ENCODE assay signal across 8 mouse cellular contexts in genomic region chr19:47854796-47855783, GRCm38 (mm10). TPM values are rescaled to one million over a fixed set of nuclear protein-coding genes. Genes with fewer than 3 reads are reported as not detected.
DNase-seq lines count a peak whose midpoint lies in the region; ATAC-seq and TF ChIP-seq lines count a peak whose summit lies in the region.

Gene Gsto1, plus strand, starts transcription at chr19:47854970.

- H3K4me3 ChIP-seq in brown adipose tissue, adult 24 weeks (ENCODE audit: insufficient read depth, low read depth, low read length) = peak within 1 kb of the TSS; percentile 76
- peak within 1 kb of the TSS; percentile 75 for H3K4me3 ChIP-seq in heart, embryonic 13.5 days
- H3K4me3 ChIP-seq in liver, embryonic 11.5 days (ENCODE audit: low read depth, low read length) = peak within 1 kb of the TSS; percentile 82
- H3K4me3 ChIP-seq in myocyte = peak within 1 kb of the TSS; percentile 68

- TF ChIP-seq POLR2A in myocyte (IDR thresholded peaks at IDR 0.05; ENCODE audit: insufficient read length, low read depth) = peak; percentile 98

- H3K9ac ChIP-seq in heart, embryonic 13.5 days = peak within 1 kb of the TSS; percentile 88
- peak within 1 kb of the TSS; percentile 80 for H3K9ac ChIP-seq in liver, embryonic 11.5 days (ENCODE audit: low read depth, low read length)

- WGBS in heart, embryonic 13.5 days = under 1% methylated on average over 60 of the region's 60 CpGs
- WGBS in liver, embryonic 11.5 days = under 1% methylated on average over 58 of the region's 60 CpGs

- 0 out of 2 replicates have a peak, but pooled peaks cover 4% of the 10 kb centered on the region for H3K27me3 ChIP-seq in heart, embryonic 13.5 days (replicated peaks)
- no peaks in the 10 kb centered on the region for H3K27me3 ChIP-seq in liver, embryonic 11.5 days (replicated peaks; ENCODE audit: control insufficient read depth, insufficient read depth, low read length)
- H3K27me3 ChIP-seq in myocyte (ENCODE audit: control insufficient read depth, insufficient read depth, insufficient read length) = no peaks in the 10 kb centered on the region

- ATAC-seq in erythroid progenitor cell, adult 5-6 weeks (replicated peaks; ENCODE audit: low FRiP score, poor library complexity, severe bottlenecking) = peak; percentile 98
- ATAC-seq in heart, embryonic 13.5 days (ENCODE audit: extremely low read depth, insufficient number of reproducible peaks, low FRiP score, low TSS enrichment) = peak; percentile 86
- ATAC-seq in liver, embryonic 11.5 days (replicated peaks; ENCODE audit: low FRiP score) = peak; percentile 94

- DNase-seq in CD4-positive, CD25-positive, alpha-beta regulatory T cell, adult 2 months (ENCODE audit: low read depth, low spot score) = peak; percentile 72
- DNase-seq in kidney, postnatal 10 days = peak; percentile 93
- peak; percentile 92 for DNase-seq in liver, embryonic 11.5 days (ENCODE audit: low spot score)
- peak; percentile 77 to 90 for DNase-seq in spleen, postnatal 4 days (ENCODE audit: low spot score in 2 of 2)

- H3K4me1 ChIP-seq in brown adipose tissue, adult 24 weeks (ENCODE audit: control insufficient read depth, insufficient read depth, insufficient read length, low read length) = no peaks in the 10 kb centered on the region
- H3K4me1 ChIP-seq in heart, embryonic 13.5 days = peaks cover 19% of the 10 kb centered on the region
- H3K4me1 ChIP-seq in liver, embryonic 11.5 days (replicated peaks; ENCODE audit: control insufficient read depth, insufficient read depth, low read length) = peaks cover 10% of the 10 kb centered on the region

- H3K79me2 ChIP-seq in myocyte (ENCODE audit: control insufficient read depth, insufficient read depth) = peaks cover 16% of the 10 kb centered on the region

- no peaks in the 10 kb centered on the region for H3K9me3 ChIP-seq in heart, embryonic 13.5 days
- no peaks in the 10 kb centered on the region for H3K9me3 ChIP-seq in liver, embryonic 11.5 days (ENCODE audit: control insufficient read depth, low read length)

- peak within 1 kb of the TSS; percentile 29 for H3ac ChIP-seq in myocyte (ENCODE audit: control insufficient read depth, insufficient read length)

- peaks cover 20% of the 10 kb centered on the region for H3K36me3 ChIP-seq in heart, embryonic 13.5 days
- peaks cover 3% of the 10 kb centered on the region for H3K36me3 ChIP-seq in liver, embryonic 11.5 days (ENCODE audit: control insufficient read depth, insufficient read depth, low read length)
- peaks cover 19% of the 10 kb centered on the region for H3K36me3 ChIP-seq in myocyte (ENCODE audit: control insufficient read depth, insufficient read depth)

- no peak within 1 kb of the TSS for H3K27ac ChIP-seq in brown adipose tissue, adult 24 weeks (replicated peaks; ENCODE audit: low read depth, low read length)
- H3K27ac ChIP-seq in heart, embryonic 13.5 days (replicated peaks) = peak within 1 kb of the TSS; percentile 60
- peak within 1 kb of the TSS; percentile 64 for H3K27ac ChIP-seq in liver, embryonic 11.5 days (ENCODE audit: low read depth, low read length)

- H3K4me2 ChIP-seq in heart, embryonic 13.5 days = peak within 1 kb of the TSS; percentile 95
- H3K4me2 ChIP-seq in liver, embryonic 11.5 days = peak within 1 kb of the TSS; percentile 99
- H3K4me2 ChIP-seq in myocyte (ENCODE audit: low read depth) = peak within 1 kb of the TSS; percentile 92

TF ChIP-seq in myocyte, 11 proteins besides CTCF, POLR2A, EP300 and RAD21:
- TF ChIP-seq MYOD1 (IDR thresholded peaks at IDR 0.05; ENCODE audit: control insufficient read depth in 1 of 3, insufficient read length in 2 of 3, low read depth in 2 of 3) (no peak), REST (IDR thresholded peaks at IDR 0.05; ENCODE audit: insufficient read depth, insufficient read length) (no peak), USF1 (IDR thresholded peaks at IDR 0.05; ENCODE audit: low read depth) (no peak), POLR2AphosphoS2 (IDR thresholded peaks at IDR 0.05; ENCODE audit: insufficient read length, low read depth) (peak; percentile 98), CEBPB (IDR thresholded peaks at IDR 0.05; ENCODE audit: insufficient read depth, poor library complexity, severe bottlenecking) (0 out of 2 replicates have a peak, but pooled peaks have one; percentile 18), E2F4 (IDR thresholded peaks at IDR 0.05; ENCODE audit: insufficient read depth) (no peak), TCF12 (IDR thresholded peaks at IDR 0.05; ENCODE audit: insufficient read depth, poor library complexity, severe bottlenecking) (no peak), TCF3 (IDR thresholded peaks at IDR 0.05; ENCODE audit: insufficient read length, low read depth) (no peak), MAX (IDR thresholded peaks at IDR 0.05; ENCODE audit: low read depth) (no peak), MYOG (IDR thresholded peaks at IDR 0.05; ENCODE audit: control insufficient read depth in 1 of 3, insufficient read depth in 1 of 3, insufficient read length in 2 of 3, low read depth in 2 of 3) (no peak), SRF (IDR thresholded peaks at IDR 0.05; ENCODE audit: control insufficient read depth, insufficient read length, low read depth) (no peak)

RNA-seq across cellular contexts. Expression of gene Gsto1, which starts in this region (rescaled TPM):
- 148 and 196 TPM in 2 replicates for polyA plus RNA-seq in brown adipose tissue, adult 24 weeks (2012; ENCODE audit: insufficient read depth, insufficient read length, missing spikeins)
- total RNA-seq in erythroid progenitor cell, adult 5-6 weeks (2015; ENCODE audit: low replicate concordance) = 44.0 and 62.5 TPM in 2 replicates
- 11.0 and 26.1 TPM in 2 replicates for total RNA-seq in erythroid progenitor cell, adult 5-6 weeks (2017; ENCODE audit: low replicate concordance)
- polyA plus RNA-seq in heart, embryonic 13.5 days (2015; fragmentation: Nextera tagmentation; extraction: Ambion mirVana) = 85.2 and 89.5 TPM in 2 replicates
- 183 and 195 TPM in 2 replicates for polyA plus RNA-seq in liver, embryonic 11.5 days (2014; fragmentation: Nextera tagmentation; extraction: Ambion mirVana)
- polyA plus RNA-seq in myocyte (2012; fragmentation: generic; extraction: Trizol) = 232 TPM
